Mouse (Mus musculus): Measurements from ENCODE around the gene H2afb2. TPM values are rescaled to one million over a fixed set of nuclear protein-coding genes. Genes with fewer than 3 reads are reported as not detected.

The H2afb2 gene
- polyA plus RNA-seq (2015; fragmentation: Nextera tagmentation; extraction: Ambion mirVana): not detected in 2 replicates

DNA sequence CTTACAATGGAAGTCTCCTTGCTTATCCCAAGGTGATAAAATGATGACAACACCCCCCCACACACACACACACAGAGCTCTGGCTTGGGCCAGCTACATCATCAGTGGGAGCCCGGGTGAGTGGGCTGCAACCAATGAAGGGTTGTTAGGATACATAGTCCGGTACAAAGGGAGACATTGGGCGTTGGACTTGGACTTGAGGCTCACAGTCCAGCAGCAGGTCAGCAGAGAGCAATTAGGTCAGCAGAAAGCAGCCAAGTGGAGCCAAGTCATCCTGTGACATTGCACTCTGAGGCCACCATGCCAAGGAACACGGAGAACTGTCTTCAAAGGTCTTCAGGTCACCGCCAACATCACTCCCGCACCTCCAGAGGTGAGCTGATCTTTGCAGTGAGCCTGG lies at the start of gene H2afb2:
TSS of gene H2afb2 (plus strand) at position 301 of the 400 bp plus-strand sequence.
- Histone ChIP-seq H3K27me3 (no peaks in the 10 kb centered on the region), H3K4me2 (no peak within 1 kb of the TSS), H3K9me3 (no peaks in the 10 kb centered on the region), H3K4me3 (no peak within 1 kb of the TSS), H3K4me1 (replicated peaks) (no peaks in the 10 kb centered on the region), H3K36me3 (no peaks in the 10 kb centered on the region), H3K27ac (no peak within 1 kb of the TSS), H3K9ac (no peak within 1 kb of the TSS)
- no peak for ATAC-seq (ENCODE audit: low FRiP score)
- 92% methylated on average over 6 of the region's 6 CpGs for WGBS

Other genes with a start within 250 kb of the H2afb2 start
- not detected in 2 replicates for gene Cpxcr1, start 232.2 kb upstream of the H2afb2 start, polyA plus RNA-seq (2015; fragmentation: Nextera tagmentation; extraction: Ambion mirVana)